Mouse (Mus musculus): ENCODE results near the gene Lasp1. TPM values are rescaled to one million over a fixed set of nuclear protein-coding genes. Genes with fewer than 3 reads are reported as not detected.

Gene Lasp1
- polyA plus RNA-seq, 1 experiment from 2014 or later: 202 TPM

DNA sequence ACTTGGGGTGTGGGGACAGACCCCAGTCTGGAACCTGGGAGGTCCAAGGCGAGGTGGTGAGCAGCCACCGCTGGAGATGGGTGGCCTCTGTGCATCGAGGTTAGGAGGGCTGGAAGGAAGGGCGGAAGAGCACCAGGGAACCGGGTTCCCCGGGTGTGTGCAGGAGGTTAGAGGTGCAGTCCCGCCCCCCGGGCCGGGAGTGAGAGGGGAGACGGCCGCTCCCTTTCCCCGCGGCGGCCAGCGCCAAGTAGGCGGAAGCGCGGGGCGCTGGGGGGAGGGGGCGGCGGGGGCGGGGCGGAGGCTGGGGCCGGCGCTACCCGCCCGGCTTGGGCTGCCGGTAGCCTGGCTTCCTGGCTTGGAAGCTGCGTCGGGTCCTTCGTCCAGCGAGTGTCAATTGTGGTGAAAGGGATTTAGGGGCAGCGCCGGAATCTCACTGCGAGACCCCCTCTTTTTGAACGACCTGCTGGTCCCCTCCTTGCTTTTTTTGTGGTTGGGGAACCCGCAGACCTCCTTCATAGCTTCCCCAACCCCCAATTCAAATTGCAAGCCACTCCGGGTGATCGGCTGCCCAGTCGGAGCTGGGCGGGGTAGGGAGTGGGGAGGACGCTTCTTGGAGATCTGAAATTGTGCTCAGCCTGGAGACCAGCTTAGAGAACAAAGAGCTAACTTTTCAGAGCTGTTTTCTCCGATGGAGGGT is 1.3 kb downstream of the Lasp1 start:
- H3K27me3 ChIP-seq (ENCODE audit: control insufficient read depth, insufficient read depth, low read depth, low read length): no peaks in the 10 kb centered on the region
- H3K4me1 ChIP-seq (ENCODE audit: control insufficient read depth, insufficient read depth, low read length): peaks cover 35% of the 10 kb centered on the region
- peak overlapping the region; percentile 92 for H3K4me3 ChIP-seq (ENCODE audit: low read depth, low read length)
- WGBS: under 1% methylated on average over 30 of the region's 43 CpGs
- H3K27ac ChIP-seq (ENCODE audit: low read length): peak overlapping the region; percentile 98
- peak overlapping the region; percentile 76 for H3K4me2 ChIP-seq (ENCODE audit: low read length)
- peak; percentile 62 for ATAC-seq
- no peaks in the 10 kb centered on the region for H3K9me3 ChIP-seq (replicated peaks; ENCODE audit: control insufficient read depth, low read length, poor library complexity, severe bottlenecking)
- H3K36me3 ChIP-seq (ENCODE audit: control insufficient read depth, insufficient read depth, low read length): no peaks in the 10 kb centered on the region
- peak overlapping the region; percentile 98 for H3K9ac ChIP-seq (ENCODE audit: low read depth, low read length)

- Histone ChIP-seq H3K4me3 (ENCODE audit: low read depth, low read length) (peak overlapping the region; percentile 92), H3K9me3 (replicated peaks; ENCODE audit: control insufficient read depth, low read length, poor library complexity, severe bottlenecking) (no peaks in the 10 kb centered on the region), H3K9ac (ENCODE audit: low read depth, low read length) (peak overlapping the region; percentile 98), H3K4me1 (ENCODE audit: control insufficient read depth, insufficient read depth, low read length) (peaks cover 42% of the 10 kb centered on the region), H3K36me3 (ENCODE audit: control insufficient read depth, insufficient read depth, low read length) (no peaks in the 10 kb centered on the region), H3K27ac (ENCODE audit: low read length) (peak overlapping the region; percentile 98), H3K27me3 (ENCODE audit: control insufficient read depth, insufficient read depth, low read depth, low read length) (no peaks in the 10 kb centered on the region), H3K4me2 (ENCODE audit: low read length) (peak overlapping the region; percentile 76)
- no peak for ATAC-seq
- WGBS: 7% methylated on average over 17 of the region's 17 CpGs
Observed at GRCm38 (mm10) chr11:97800691-97801408, 2.0 kb downstream of the Lasp1 start.

- Histone ChIP-seq H3K4me1 (ENCODE audit: control insufficient read depth, insufficient read depth, low read length) (peaks cover 49% of the 10 kb centered on the region), H3K27ac (ENCODE audit: low read length) (peak overlapping the region; percentile 98), H3K36me3 (ENCODE audit: control insufficient read depth, insufficient read depth, low read length) (no peaks in the 10 kb centered on the region), H3K4me2 (ENCODE audit: low read length) (peak overlapping the region; percentile 76), H3K9ac (ENCODE audit: low read depth, low read length) (peak overlapping the region; percentile 98), H3K27me3 (ENCODE audit: control insufficient read depth, insufficient read depth, low read depth, low read length) (no peaks in the 10 kb centered on the region), H3K4me3 (ENCODE audit: low read depth, low read length) (peak overlapping the region; percentile 92), H3K9me3 (replicated peaks; ENCODE audit: control insufficient read depth, low read length, poor library complexity, severe bottlenecking) (no peaks in the 10 kb centered on the region)
- no peak for ATAC-seq
- 28% methylated on average over 8 of the region's 8 CpGs for WGBS
Observed at GRCm38 (mm10) chr11:97801409-97802193, 2.8 kb downstream of the Lasp1 start.

DNA sequence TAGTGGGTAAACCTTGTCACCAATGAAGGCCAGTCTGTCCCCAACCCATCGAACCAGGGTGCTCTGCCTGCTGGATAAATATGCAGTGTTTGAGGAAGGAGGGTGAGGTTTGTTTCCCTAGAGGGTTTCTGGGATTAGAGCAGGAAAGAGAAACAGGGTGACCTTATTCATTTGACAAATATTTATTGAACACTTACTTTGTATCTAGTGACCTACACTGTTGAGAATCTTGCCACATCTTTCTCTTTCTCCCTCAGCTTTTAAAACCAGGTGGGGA is 3.3 kb downstream of the Lasp1 start:
- Histone ChIP-seq H3K4me1 (ENCODE audit: control insufficient read depth, insufficient read depth, low read length) (peaks cover 50% of the 10 kb centered on the region), H3K9ac (ENCODE audit: low read depth, low read length) (peak overlapping the region; percentile 98; the same call in 1 of the 2 replicates), H3K4me2 (ENCODE audit: low read length) (peak overlapping the region; percentile 76), H3K4me3 (ENCODE audit: low read depth, low read length) (peak overlapping the region; percentile 92), H3K9me3 (replicated peaks; ENCODE audit: control insufficient read depth, low read length, poor library complexity, severe bottlenecking) (no peaks in the 10 kb centered on the region), H3K27me3 (ENCODE audit: control insufficient read depth, insufficient read depth, low read depth, low read length) (no peaks in the 10 kb centered on the region), H3K36me3 (ENCODE audit: control insufficient read depth, insufficient read depth, low read length) (no peaks in the 10 kb centered on the region), H3K27ac (ENCODE audit: low read length) (no peak overlapping the region)
- WGBS: 60% methylated on average over 1 of the region's 1 CpGs
- no peak for ATAC-seq

GRCm38 (mm10) chr11:97802495-97802894 is 3.7 kb downstream of the Lasp1 start:
- 0 out of 2 replicates have a peak, but pooled peaks cover 1% of the 10 kb centered on the region for H3K36me3 ChIP-seq (ENCODE audit: control insufficient read depth, insufficient read depth, low read length)
- peak overlapping the region; percentile 76 for H3K4me2 ChIP-seq (ENCODE audit: low read length)
- no peak for ATAC-seq
- no peak overlapping the region for H3K27ac ChIP-seq (ENCODE audit: low read length)
- no peak overlapping the region for H3K4me3 ChIP-seq (ENCODE audit: low read depth, low read length)
- H3K9ac ChIP-seq (ENCODE audit: low read depth, low read length): no peak overlapping the region
- WGBS: 33% methylated on average over 6 of the region's 6 CpGs
- peaks cover 50% of the 10 kb centered on the region for H3K4me1 ChIP-seq (ENCODE audit: control insufficient read depth, insufficient read depth, low read length)
- no peaks in the 10 kb centered on the region for H3K9me3 ChIP-seq (replicated peaks; ENCODE audit: control insufficient read depth, low read length, poor library complexity, severe bottlenecking)
- H3K27me3 ChIP-seq (ENCODE audit: control insufficient read depth, insufficient read depth, low read depth, low read length): no peaks in the 10 kb centered on the region

- 0 out of 2 replicates have a peak, but pooled peaks cover 3% of the 10 kb centered on the region for H3K36me3 ChIP-seq (ENCODE audit: control insufficient read depth, insufficient read depth, low read length)
- H3K27me3 ChIP-seq (ENCODE audit: control insufficient read depth, insufficient read depth, low read depth, low read length): no peaks in the 10 kb centered on the region
- 78% methylated on average over 5 of the region's 5 CpGs for WGBS
- no peak overlapping the region for H3K4me2 ChIP-seq (ENCODE audit: low read length)
- ATAC-seq: no peak
- no peak overlapping the region for H3K27ac ChIP-seq (ENCODE audit: low read length)
- no peak overlapping the region for H3K4me3 ChIP-seq (ENCODE audit: low read depth, low read length)
- H3K4me1 ChIP-seq (ENCODE audit: control insufficient read depth, insufficient read depth, low read length): peaks cover 52% of the 10 kb centered on the region
- H3K9me3 ChIP-seq (replicated peaks; ENCODE audit: control insufficient read depth, low read length, poor library complexity, severe bottlenecking): no peaks in the 10 kb centered on the region
- no peak overlapping the region for H3K9ac ChIP-seq (ENCODE audit: low read depth, low read length)
Observed at GRCm38 (mm10) chr11:97803847-97804246, 5.0 kb downstream of the Lasp1 start.

GRCm38 (mm10) chr11:97804841-97805661 is 6.3 kb downstream of the Lasp1 start:
- no peak for ATAC-seq
- peak overlapping the region; percentile 46 for H3K4me2 ChIP-seq (ENCODE audit: low read length)
- H3K9ac ChIP-seq (ENCODE audit: low read depth, low read length): peak overlapping the region; percentile 37; the same call in 1 of the 2 replicates
- peak overlapping the region; percentile 72 for H3K27ac ChIP-seq (ENCODE audit: low read length)
- H3K27me3 ChIP-seq (ENCODE audit: control insufficient read depth, insufficient read depth, low read depth, low read length): no peaks in the 10 kb centered on the region
- H3K4me1 ChIP-seq (ENCODE audit: control insufficient read depth, insufficient read depth, low read length): peaks cover 59% of the 10 kb centered on the region
- H3K9me3 ChIP-seq (replicated peaks; ENCODE audit: control insufficient read depth, low read length, poor library complexity, severe bottlenecking): no peaks in the 10 kb centered on the region
- no peak overlapping the region for H3K4me3 ChIP-seq (ENCODE audit: low read depth, low read length)
- peaks cover 6% of the 10 kb centered on the region; the same call in 1 of the 2 replicates for H3K36me3 ChIP-seq (ENCODE audit: control insufficient read depth, insufficient read depth, low read length)
- WGBS: 21% methylated on average over 9 of the region's 9 CpGs

Measured in midbrain, embryonic 16.5 days (tissue).